Mouse (Mus musculus): ENCODE results near the gene Hoxb9.

Hoxb9 gene

GRCm38 (mm10) chr11:96313806-96314428, 42.7 kb downstream of the Hoxb9 start:
- DNase-seq (ENCODE audit: low spot score): no peak

- DNase-seq (ENCODE audit: low spot score): no peak
These were observed 43.5 kb downstream of the Hoxb9 start for GRCm38 (mm10) chr11:96314671-96315343.

GRCm38 (mm10) chr11:96315344-96315681, 44.1 kb downstream of the Hoxb9 start:
- DNase-seq (ENCODE audit: low spot score): no peak

- DNase-seq (ENCODE audit: low spot score): no peak
These were observed 45.7 kb downstream of the Hoxb9 start for GRCm38 (mm10) chr11:96316696-96317607.

- no peak for DNase-seq (ENCODE audit: low spot score)
These were observed 46.5 kb downstream of the Hoxb9 start, which contains the start of gene Hoxb4 for GRCm38 (mm10) chr11:96317608-96318367. Gene Hoxb4 (plus strand): TSS chr11:96318267.

GRCm38 (mm10) chr11:96318368-96319070, 47.3 kb downstream of the Hoxb9 start:
- DNase-seq (ENCODE audit: low spot score): no peak

- no peak for DNase-seq (ENCODE audit: low spot score)
These were observed 48.0 kb downstream of the Hoxb9 start for GRCm38 (mm10) chr11:96319071-96319902.

GRCm38 (mm10) chr11:96319910-96320309, 48.7 kb downstream of the Hoxb9 start:
- no peak for DNase-seq (ENCODE audit: low spot score)

GRCm38 (mm10) chr11:96320688-96321087, 49.4 kb downstream of the Hoxb9 start:
- DNase-seq (ENCODE audit: low spot score): no peak

- DNase-seq (ENCODE audit: low spot score): no peak
These were observed 50.6 kb downstream of the Hoxb9 start for GRCm38 (mm10) chr11:96321846-96322245.

GRCm38 (mm10) chr11:96322738-96323137, 51.5 kb downstream of the Hoxb9 start:
- DNase-seq (ENCODE audit: low spot score): no peak

- DNase-seq (ENCODE audit: low spot score): no peak
These were observed 51.9 kb downstream of the Hoxb9 start, which contains the start of gene Hoxb3 for GRCm38 (mm10) chr11:96323154-96323553. Gene Hoxb3 (plus strand): TSS chr11:96323326.

- DNase-seq (ENCODE audit: low spot score): no peak
These were observed 52.9 kb downstream of the Hoxb9 start for GRCm38 (mm10) chr11:96324125-96324524.

GRCm38 (mm10) chr11:96324965-96325364, 53.7 kb downstream of the Hoxb9 start:
- no peak for DNase-seq (ENCODE audit: low spot score)

- DNase-seq (ENCODE audit: low spot score): no peak
These were observed 54.5 kb downstream of the Hoxb9 start for GRCm38 (mm10) chr11:96325747-96326212.

Measured in left cerebral cortex, adult 11 months (tissue).